Mouse (Mus musculus): ENCODE data around the gene Pdk2. TPM values are rescaled to one million over a fixed set of nuclear protein-coding genes. Genes with fewer than 3 reads are reported as not detected.
A peak's percentile ranks its signal among the peaks of the same experiment; 100 is the strongest.

Gene Pdk2
- polyA plus RNA-seq, 1 experiment = 220 TPM

DNA sequence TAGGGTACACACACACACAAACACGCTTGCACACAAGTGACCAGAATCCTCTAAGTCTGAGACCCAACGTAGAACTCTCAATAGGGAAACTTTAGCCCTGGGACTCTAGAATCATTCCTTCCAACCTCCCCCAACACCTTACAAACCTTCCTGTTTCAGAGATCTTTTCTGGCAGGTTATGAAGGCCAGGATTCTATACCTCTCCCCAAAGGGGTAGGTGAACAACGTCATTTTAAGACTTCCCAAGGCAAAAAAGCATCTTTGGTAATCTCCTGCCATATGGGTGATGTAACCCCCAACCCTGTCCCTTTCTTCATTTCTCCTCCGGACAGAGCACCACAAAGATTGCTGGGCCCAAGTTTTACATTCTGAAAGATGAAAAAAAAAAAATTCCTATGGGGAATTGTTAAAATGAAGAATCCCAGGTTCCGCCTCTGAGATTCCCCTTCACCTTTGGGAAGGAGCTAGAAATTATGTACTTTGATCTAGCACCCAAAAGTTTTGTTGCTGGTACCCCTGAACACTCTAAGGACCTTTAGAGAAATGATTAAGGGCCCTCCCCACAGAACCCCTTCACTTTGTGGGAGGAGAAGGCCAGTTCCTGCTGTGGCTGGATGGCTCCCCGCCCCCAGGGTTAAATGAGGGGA lies 50.9 kb downstream of the Pdk2 start:
- H3K4me1 ChIP-seq (ENCODE audit: control insufficient read depth, insufficient read depth, low read length) = peaks cover 44% of the 10 kb centered on the region
- peak overlapping the region; percentile 68 for H3K27ac ChIP-seq (ENCODE audit: control insufficient read depth, insufficient read depth, low read depth, low read length)
- H3K4me3 ChIP-seq (ENCODE audit: control insufficient read depth, low read depth, low read length) = peak overlapping the region; percentile 89
- H3K27me3 ChIP-seq (ENCODE audit: control insufficient read depth, insufficient read depth, low read length) = no peaks in the 10 kb centered on the region
- no peaks in the 10 kb centered on the region for H3K36me3 ChIP-seq (ENCODE audit: control insufficient read depth, insufficient read depth, low read length)
- TF ChIP-seq CTCF (IDR thresholded peaks at IDR 0.05; ENCODE audit: control insufficient read depth, insufficient read depth, insufficient replicate concordance, low read depth, low read length) (no peak), POLR2A (IDR thresholded peaks at IDR 0.05; ENCODE audit: control insufficient read depth, low read depth, low read length) (no peak)

DNA sequence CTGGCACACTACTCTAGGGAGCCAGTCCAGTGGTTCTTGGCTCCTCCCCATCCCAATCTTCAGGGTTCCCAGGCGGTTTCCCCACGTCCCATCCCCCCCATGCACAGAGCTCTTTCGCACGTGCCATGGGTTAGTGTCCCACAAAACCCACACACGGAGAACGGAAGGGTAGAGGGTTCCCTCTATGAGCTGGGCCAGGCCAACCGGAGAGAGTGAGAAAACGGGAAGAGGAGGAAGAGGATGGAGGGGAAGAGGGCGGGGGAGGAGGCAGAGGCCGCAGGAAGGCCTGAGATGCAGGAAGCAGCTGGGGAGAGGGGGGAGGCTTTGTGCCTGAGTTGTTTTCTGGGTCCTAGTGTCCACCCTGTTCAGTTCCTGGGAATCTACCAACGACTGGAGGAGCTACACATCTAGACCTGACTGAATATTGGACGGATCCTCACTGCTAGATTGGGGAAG lies 51.6 kb downstream of the Pdk2 start:
- H3K27ac ChIP-seq (ENCODE audit: control insufficient read depth, insufficient read depth, low read depth, low read length) = peak overlapping the region; percentile 86
- H3K4me3 ChIP-seq (ENCODE audit: control insufficient read depth, low read depth, low read length) = peak overlapping the region; percentile 89
- H3K4me1 ChIP-seq (ENCODE audit: control insufficient read depth, insufficient read depth, low read length) = peaks cover 40% of the 10 kb centered on the region
- H3K36me3 ChIP-seq (ENCODE audit: control insufficient read depth, insufficient read depth, low read length) = no peaks in the 10 kb centered on the region
- TF ChIP-seq POLR2A (IDR thresholded peaks at IDR 0.05; ENCODE audit: control insufficient read depth, low read depth, low read length) (no peak), CTCF (IDR thresholded peaks at IDR 0.05; ENCODE audit: control insufficient read depth, insufficient read depth, insufficient replicate concordance, low read depth, low read length) (no peak)
- no peaks in the 10 kb centered on the region for H3K27me3 ChIP-seq (ENCODE audit: control insufficient read depth, insufficient read depth, low read length)

GRCm38 (mm10) chr11:94988780-94989561 lies 52.2 kb downstream of the Pdk2 start:
- H3K27me3 ChIP-seq (ENCODE audit: control insufficient read depth, insufficient read depth, low read length) = no peaks in the 10 kb centered on the region
- peak overlapping the region; percentile 86 for H3K27ac ChIP-seq (ENCODE audit: control insufficient read depth, insufficient read depth, low read depth, low read length)
- no peaks in the 10 kb centered on the region for H3K36me3 ChIP-seq (ENCODE audit: control insufficient read depth, insufficient read depth, low read length)
- H3K4me1 ChIP-seq (ENCODE audit: control insufficient read depth, insufficient read depth, low read length) = peaks cover 36% of the 10 kb centered on the region
- peak overlapping the region; percentile 89 for H3K4me3 ChIP-seq (ENCODE audit: control insufficient read depth, low read depth, low read length)
- no peak for TF ChIP-seq POLR2A (IDR thresholded peaks at IDR 0.05; ENCODE audit: control insufficient read depth, low read depth, low read length)
- TF ChIP-seq CTCF (IDR thresholded peaks at IDR 0.05; ENCODE audit: control insufficient read depth, insufficient read depth, insufficient replicate concordance, low read depth, low read length) = no peak

GRCm38 (mm10) chr11:94987851-94988250 lies 53.3 kb downstream of the Pdk2 start:
- Histone ChIP-seq H3K27ac (ENCODE audit: control insufficient read depth, insufficient read depth, low read depth, low read length) (no peak overlapping the region), H3K27me3 (ENCODE audit: control insufficient read depth, insufficient read depth, low read length) (no peaks in the 10 kb centered on the region), H3K4me1 (ENCODE audit: control insufficient read depth, insufficient read depth, low read length) (peaks cover 30% of the 10 kb centered on the region), H3K4me3 (ENCODE audit: control insufficient read depth, low read depth, low read length) (no peak overlapping the region), H3K36me3 (ENCODE audit: control insufficient read depth, insufficient read depth, low read length) (no peaks in the 10 kb centered on the region)
- TF ChIP-seq POLR2A (IDR thresholded peaks at IDR 0.05; ENCODE audit: control insufficient read depth, low read depth, low read length) (no peak), CTCF (IDR thresholded peaks at IDR 0.05; ENCODE audit: control insufficient read depth, insufficient read depth, insufficient replicate concordance, low read depth, low read length) (no peak)

DNA sequence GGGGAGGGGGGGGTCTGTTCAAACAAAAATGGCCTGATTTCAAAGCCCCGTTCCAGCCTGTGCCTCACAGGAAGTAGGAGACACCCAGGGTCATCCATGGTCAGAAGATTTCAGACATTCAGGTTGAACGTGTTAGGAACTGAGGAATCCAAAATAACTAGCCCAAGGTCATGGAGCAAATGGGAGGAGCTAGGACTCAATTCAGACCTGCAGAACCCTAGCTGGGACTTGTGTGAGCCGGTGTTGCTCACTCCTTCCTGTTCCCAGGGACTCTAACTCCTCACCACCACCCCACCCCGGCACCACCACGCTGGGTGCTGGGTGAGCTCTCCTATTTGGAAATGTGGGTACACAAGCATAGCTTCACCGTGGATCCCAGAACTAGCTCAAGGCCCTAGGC lies 53.8 kb downstream of the Pdk2 start:
- Histone ChIP-seq H3K27ac (ENCODE audit: control insufficient read depth, insufficient read depth, low read depth, low read length) (0 out of 2 replicates have a peak overlapping the region, but pooled peaks have one; percentile 33), H3K36me3 (ENCODE audit: control insufficient read depth, insufficient read depth, low read length) (no peaks in the 10 kb centered on the region), H3K27me3 (ENCODE audit: control insufficient read depth, insufficient read depth, low read length) (no peaks in the 10 kb centered on the region), H3K4me1 (ENCODE audit: control insufficient read depth, insufficient read depth, low read length) (peaks cover 25% of the 10 kb centered on the region), H3K4me3 (ENCODE audit: control insufficient read depth, low read depth, low read length) (no peak overlapping the region)
- TF ChIP-seq POLR2A (IDR thresholded peaks at IDR 0.05; ENCODE audit: control insufficient read depth, low read depth, low read length) = no peak
- TF ChIP-seq CTCF (IDR thresholded peaks at IDR 0.05; ENCODE audit: control insufficient read depth, insufficient read depth, insufficient replicate concordance, low read depth, low read length) = no peak

- H3K27me3 ChIP-seq (ENCODE audit: control insufficient read depth, insufficient read depth, low read length) = no peaks in the 10 kb centered on the region
- H3K4me3 ChIP-seq (ENCODE audit: control insufficient read depth, low read depth, low read length) = no peak overlapping the region
- H3K4me1 ChIP-seq (ENCODE audit: control insufficient read depth, insufficient read depth, low read length) = peaks cover 23% of the 10 kb centered on the region
- no peak for TF ChIP-seq POLR2A (IDR thresholded peaks at IDR 0.05; ENCODE audit: control insufficient read depth, low read depth, low read length)
- no peak for TF ChIP-seq CTCF (IDR thresholded peaks at IDR 0.05; ENCODE audit: control insufficient read depth, insufficient read depth, insufficient replicate concordance, low read depth, low read length)
- no peak overlapping the region for H3K27ac ChIP-seq (ENCODE audit: control insufficient read depth, insufficient read depth, low read depth, low read length)
- no peaks in the 10 kb centered on the region for H3K36me3 ChIP-seq (ENCODE audit: control insufficient read depth, insufficient read depth, low read length)
These were observed 54.7 kb downstream of the Pdk2 start for GRCm38 (mm10) chr11:94986435-94986834.

DNA sequence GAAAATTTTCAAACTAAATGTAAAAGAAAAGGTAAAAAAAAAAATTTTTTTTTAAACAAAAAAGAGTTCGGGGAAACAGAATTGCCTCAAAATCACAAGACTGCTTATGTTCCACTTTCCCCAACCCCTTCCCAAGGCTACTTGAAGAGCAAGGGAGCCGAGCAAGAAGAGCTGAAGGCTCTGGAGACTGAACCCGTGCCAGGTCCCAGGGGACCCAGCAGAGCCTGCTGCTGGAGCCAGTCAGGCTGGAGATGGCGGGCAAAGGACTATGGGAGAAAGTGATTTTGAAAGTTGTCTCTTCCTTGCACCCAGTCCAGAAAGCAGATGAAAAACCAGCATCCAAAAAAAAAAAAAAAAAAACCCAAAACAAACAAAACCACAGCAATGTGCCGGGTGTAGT lies 55.3 kb downstream of the Pdk2 start:
- TF ChIP-seq CTCF (IDR thresholded peaks at IDR 0.05; ENCODE audit: control insufficient read depth, insufficient read depth, insufficient replicate concordance, low read depth, low read length) (no peak), POLR2A (IDR thresholded peaks at IDR 0.05; ENCODE audit: control insufficient read depth, low read depth, low read length) (no peak)
- Histone ChIP-seq H3K27me3 (ENCODE audit: control insufficient read depth, insufficient read depth, low read length) (no peaks in the 10 kb centered on the region), H3K27ac (ENCODE audit: control insufficient read depth, insufficient read depth, low read depth, low read length) (no peak overlapping the region), H3K4me1 (ENCODE audit: control insufficient read depth, insufficient read depth, low read length) (peaks cover 23% of the 10 kb centered on the region), H3K4me3 (ENCODE audit: control insufficient read depth, low read depth, low read length) (no peak overlapping the region), H3K36me3 (ENCODE audit: control insufficient read depth, insufficient read depth, low read length) (no peaks in the 10 kb centered on the region)

Measured in testis, adult 2 months (tissue).